18 mouse cellular contexts compared by ENCODE assay signal in genomic region chr1:39095901-39096300, GRCm38 (mm10).
DNase-seq lines count a peak whose midpoint lies in the region; ATAC-seq and TF ChIP-seq lines count a peak whose summit lies in the region.
"Had no signal": no experiment of that assay in that cellular context is flagged by ENCODE, and none has a peak within 500 bp of the region (broad histone marks: within the 10 kb centered on the region; RNA-seq: fewer than 3 reads in every experiment).

No protein-coding gene starts in this region.

- no peak for ATAC-seq in midbrain, embryonic 14.5 days (ENCODE audit: low FRiP score, low TSS enrichment)
- ATAC-seq in midbrain, embryonic 11.5 days (ENCODE audit: low FRiP score) = no peak
- ATAC-seq in stomach, postnatal 0 days (ENCODE audit: low FRiP score, low TSS enrichment) = no peak
- ATAC-seq: forebrain, embryonic 13.5 days; forebrain, embryonic 15.5 days; forebrain, postnatal 0 days had no signal

- H3K4me3 ChIP-seq in midbrain, embryonic 14.5 days (replicated peaks; ENCODE audit: low read depth, low read length) = no peak overlapping the region
- H3K4me3 ChIP-seq in midbrain, embryonic 11.5 days (ENCODE audit: low read depth, low read length) = no peak overlapping the region
- no peak overlapping the region for H3K4me3 ChIP-seq in stomach, postnatal 0 days (ENCODE audit: low read depth, low read length)
- H3K4me3 ChIP-seq: embryonic facial prominence, embryonic 10.5 days; embryonic facial prominence, embryonic 12.5 days; forebrain, embryonic 13.5 days; forebrain, embryonic 15.5 days had no signal

- no peak for TF ChIP-seq CTCF in stomach, postnatal 0 days (IDR thresholded peaks at IDR 0.05; ENCODE audit: low read depth)

- H3K27me3 ChIP-seq in midbrain, embryonic 14.5 days (ENCODE audit: control insufficient read depth, insufficient read depth, low read length) = no peaks in the 10 kb centered on the region
- H3K27me3 ChIP-seq in midbrain, embryonic 11.5 days (ENCODE audit: control insufficient read depth, insufficient read depth, low read length) = no peaks in the 10 kb centered on the region
- no peaks in the 10 kb centered on the region for H3K27me3 ChIP-seq in stomach, postnatal 0 days (ENCODE audit: control insufficient read depth, insufficient read depth, low read length)
- H3K27me3 ChIP-seq: embryonic facial prominence, embryonic 12.5 days; forebrain, embryonic 13.5 days; forebrain, embryonic 15.5 days had no signal

- H3K27ac ChIP-seq in midbrain, embryonic 14.5 days (replicated peaks; ENCODE audit: low read depth, low read length) = no peak overlapping the region
- no peak overlapping the region for H3K27ac ChIP-seq in midbrain, embryonic 11.5 days (ENCODE audit: low read depth, low read length)
- H3K27ac ChIP-seq in stomach, postnatal 0 days (replicated peaks) = no peak overlapping the region
- H3K27ac ChIP-seq: embryonic facial prominence, embryonic 10.5 days; embryonic facial prominence, embryonic 12.5 days; forebrain, embryonic 13.5 days; forebrain, embryonic 15.5 days had no signal

- H3K4me2 ChIP-seq in midbrain, embryonic 14.5 days (ENCODE audit: low read length) = no peak overlapping the region
- H3K4me2 ChIP-seq in midbrain, embryonic 11.5 days = no peak overlapping the region
- H3K4me2 ChIP-seq in stomach, postnatal 0 days (replicated peaks; ENCODE audit: low read depth) = no peak overlapping the region
- H3K4me2 ChIP-seq: embryonic facial prominence, embryonic 12.5 days; forebrain, embryonic 13.5 days; forebrain, embryonic 15.5 days had no signal

- no peaks in the 10 kb centered on the region for H3K4me1 ChIP-seq in midbrain, embryonic 14.5 days (ENCODE audit: control insufficient read depth, insufficient read depth, low read length)
- H3K4me1 ChIP-seq in midbrain, embryonic 11.5 days (ENCODE audit: control insufficient read depth, insufficient read depth, low read length) = no peaks in the 10 kb centered on the region
- no peaks in the 10 kb centered on the region for H3K4me1 ChIP-seq in stomach, postnatal 0 days (replicated peaks; ENCODE audit: control insufficient read depth, insufficient read depth)
- H3K4me1 ChIP-seq: embryonic facial prominence, embryonic 10.5 days; embryonic facial prominence, embryonic 12.5 days; forebrain, embryonic 13.5 days; forebrain, embryonic 15.5 days had no signal

- WGBS in midbrain, embryonic 14.5 days = 73% methylated on average over 8 of the region's 8 CpGs
- WGBS in midbrain, embryonic 11.5 days = 89% methylated on average over 8 of the region's 8 CpGs
- WGBS in stomach, postnatal 0 days = 90% methylated on average over 8 of the region's 8 CpGs

- TF ChIP-seq EP300 in stomach, postnatal 0 days (optimal IDR thresholded peaks at IDR 0.05) = no peak

- peak; percentile 7 for DNase-seq in midbrain, embryonic 14.5 days
- no peak for DNase-seq in midbrain, embryonic 11.5 days (ENCODE audit: low spot score, missing footprints)
- DNase-seq in brain, adult 2 months (ENCODE audit: low read depth, low spot score) = peak; percentile 36
- peak; percentile 5 for DNase-seq in stomach, postnatal 0 days (ENCODE audit: low spot score)
- DNase-seq in cerebellum, postnatal 36 days = no peak
- DNase-seq: adrenal gland, adult 2 months; adrenal gland, postnatal 14 days; adrenal gland, postnatal 36 days; cerebellum, adult 11 months; cerebellum, adult 18-20 months; cerebellum, adult 8-10 months; cerebellum, adult 9-11 months; cerebellum, postnatal 14 days; forebrain, postnatal 0 days had no signal

- H3K9me3 ChIP-seq in midbrain, embryonic 14.5 days (ENCODE audit: control insufficient read depth, low read length) = no peaks in the 10 kb centered on the region
- no peaks in the 10 kb centered on the region for H3K9me3 ChIP-seq in midbrain, embryonic 11.5 days (ENCODE audit: control insufficient read depth, low read length)
- no peaks in the 10 kb centered on the region for H3K9me3 ChIP-seq in stomach, postnatal 0 days (ENCODE audit: control insufficient read depth, low read length)
- H3K9me3 ChIP-seq: embryonic facial prominence, embryonic 10.5 days; embryonic facial prominence, embryonic 12.5 days; forebrain, embryonic 13.5 days; forebrain, embryonic 15.5 days had no signal

- H3K9ac ChIP-seq in midbrain, embryonic 14.5 days (replicated peaks; ENCODE audit: low read length) = no peak overlapping the region
- H3K9ac ChIP-seq in midbrain, embryonic 11.5 days (ENCODE audit: low read length) = no peak overlapping the region
- no peak overlapping the region for H3K9ac ChIP-seq in stomach, postnatal 0 days (ENCODE audit: low read length)
- H3K9ac ChIP-seq: embryonic facial prominence, embryonic 12.5 days; forebrain, embryonic 13.5 days; forebrain, embryonic 15.5 days; forebrain, postnatal 0 days had no signal

- H3K36me3 ChIP-seq in midbrain, embryonic 14.5 days (ENCODE audit: control insufficient read depth, insufficient read depth, low read length) = no peaks in the 10 kb centered on the region
- no peaks in the 10 kb centered on the region for H3K36me3 ChIP-seq in midbrain, embryonic 11.5 days (ENCODE audit: control insufficient read depth, insufficient read depth, low read length)
- no peaks in the 10 kb centered on the region for H3K36me3 ChIP-seq in stomach, postnatal 0 days (ENCODE audit: control insufficient read depth, insufficient read depth, low read length)
- H3K36me3 ChIP-seq: embryonic facial prominence, embryonic 10.5 days; embryonic facial prominence, embryonic 12.5 days; forebrain, embryonic 15.5 days had no signal

Comparison
In these comparisons a context has a peak if more than half of its experiments do, and no peak if none do; other contexts are left out.
1. DNase-seq: peak in midbrain, embryonic 14.5 days (single experiment), brain, adult 2 months (single experiment) and stomach, postnatal 0 days (single experiment); none in midbrain, embryonic 11.5 days (single experiment) and cerebellum, postnatal 36 days (0 of 2).